Mouse (Mus musculus): ENCODE results near the gene Gm8978.
"Not testable (repeated sequence)": the region's sequence is repeated elsewhere in the genome, so short reads cannot be mapped to it uniquely, and the experiment has no call there.

Gm8978 gene

GRCm38 (mm10) chr19:33625152-33625551 lies at the start of gene Gm8978:
TSS of gene Gm8978 (minus strand) at chr19:33625252.
- not testable (repeated sequence) for DNase-seq

GRCm38 (mm10) chr19:33589626-33590302 lies 35.3 kb downstream of the Gm8978 start:
- DNase-seq = peak; percentile 49

GRCm38 (mm10) chr19:33568551-33568950 lies 56.5 kb downstream of the Gm8978 start:
- not testable (repeated sequence) for DNase-seq
